Mouse (Mus musculus) lung, embryonic 16.5 days (tissue): ENCODE measurements around the gene Tor2a. TPM values are rescaled to one million over a fixed set of nuclear protein-coding genes. Genes with fewer than 3 reads are reported as not detected.

Experiments used
- ATAC-seq: fragments of 200-750 bp; cut with Nextera tagmentation; 2 replicates; pipeline ENCODE4 v1.8.0; 2017; ENCODE audit warnings: low read depth, mild to moderate bottlenecking, moderate library complexity
- H3K27ac ChIP-seq: fragments of 300-500 bp; sonication (generic); 2 replicates; pipeline ENCODE4 v1.5.1; 2014; ENCODE audit warnings: mild to moderate bottlenecking, control low read depth, low read length
- H3K27me3 ChIP-seq: fragments of 300-500 bp; sonication (generic); 2 replicates; pipeline ENCODE4 v1.6.1; 2014; ENCODE audit warnings: low read depth, low read length, mixed read lengths; ENCODE audit not compliant: control insufficient read depth, insufficient read depth
- H3K36me3 ChIP-seq: fragments of 300-500 bp; sonication (generic); 2 replicates; pipeline ENCODE4 v1.6.1; 2014; ENCODE audit warnings: low read length; ENCODE audit not compliant: control insufficient read depth, insufficient read depth
- H3K4me1 ChIP-seq: fragments of 300-500 bp; sonication (generic); replicated peaks from 2 replicates; pipeline ENCODE4 v1.6.1; 2014; ENCODE audit warnings: low read length, mixed read lengths; ENCODE audit not compliant: control insufficient read depth, insufficient read depth
- H3K4me2 ChIP-seq: fragments of 300-500 bp; sonication (generic); 2 replicates; pipeline ENCODE4 v1.6.1; 2014; ENCODE audit warnings: low read depth, low read length, control low read depth
- H3K4me3 ChIP-seq: fragments of 300-500 bp; sonication (generic); 2 replicates; pipeline ENCODE4 v1.5.1; 2014; ENCODE audit warnings: mild to moderate bottlenecking, low read length, control low read depth
- H3K9ac ChIP-seq: fragments of 300-500 bp; sonication (generic); 2 replicates; pipeline ENCODE4 v1.6.1; 2014; ENCODE audit warnings: low read length, control low read depth
- H3K9me3 ChIP-seq: fragments of 300-500 bp; sonication (generic); 2 replicates; pipeline ENCODE4 v1.6.1; 2016; ENCODE audit warnings: low read length; ENCODE audit not compliant: control insufficient read depth
- WGBS: fragments of 180-500 bp; shearing (Covaris S2); extraction: QIAGEN DNeasy Blood & Tissue Kit; methylation state at CpG from one replicate; pipeline ENCODE4 v1.1.7; 2014; 5-methylcytosine and 5-hydroxymethylcytosine counted together
- polyA plus RNA-seq: library from polyadenylated mRNA; unstranded; fragments of >200 nt; fragmentation: Nextera tagmentation; extraction: Ambion mirVana; gene quantifications from 2 replicates; pipeline ENCODE4 v1.2.1, GENCODE M21; 2015

The Tor2a gene
- polyA plus RNA-seq, 1 experiment from 2014 or later: 63.5 TPM

GRCm38 (mm10) chr2:32779131-32779530 lies 22.1 kb downstream of the Tor2a start:
- Histone ChIP-seq H3K27ac (no peak overlapping the region), H3K4me2 (no peak overlapping the region), H3K9me3 (no peaks in the 10 kb centered on the region), H3K9ac (no peak overlapping the region), H3K36me3 (no peaks in the 10 kb centered on the region), H3K27me3 (no peaks in the 10 kb centered on the region), H3K4me1 (peaks cover 11% of the 10 kb centered on the region), H3K4me3 (no peak overlapping the region)
- ATAC-seq: no peak
- 12% methylated on average over 8 of the region's 8 CpGs for WGBS

- Histone ChIP-seq H3K9me3 (no peaks in the 10 kb centered on the region), H3K4me1 (peaks cover 11% of the 10 kb centered on the region), H3K9ac (no peak overlapping the region), H3K4me3 (no peak overlapping the region), H3K27ac (no peak overlapping the region), H3K36me3 (no peaks in the 10 kb centered on the region), H3K27me3 (no peaks in the 10 kb centered on the region), H3K4me2 (no peak overlapping the region)
- no peak for ATAC-seq
- WGBS: 86% methylated on average over 6 of the region's 6 CpGs
Observed at GRCm38 (mm10) chr2:32779714-32780113, 22.7 kb downstream of the Tor2a start.

GRCm38 (mm10) chr2:32781710-32782109 lies 24.7 kb downstream of the Tor2a start:
- Histone ChIP-seq H3K9ac (no peak overlapping the region), H3K9me3 (no peaks in the 10 kb centered on the region), H3K36me3 (no peaks in the 10 kb centered on the region), H3K27ac (no peak overlapping the region), H3K4me3 (no peak overlapping the region), H3K27me3 (no peaks in the 10 kb centered on the region), H3K4me1 (no peaks in the 10 kb centered on the region), H3K4me2 (no peak overlapping the region)
- WGBS: 68% methylated on average over 6 of the region's 6 CpGs
- no peak for ATAC-seq

- H3K36me3 ChIP-seq: no peaks in the 10 kb centered on the region; the same call in 1 of the 2 replicates
- peaks cover 3% of the 10 kb centered on the region; the same call in 1 of the 2 replicates for H3K4me1 ChIP-seq
- H3K27me3 ChIP-seq: no peaks in the 10 kb centered on the region
- no peak within 1 kb of the TSS for H3K4me3 ChIP-seq
- no peaks in the 10 kb centered on the region for H3K9me3 ChIP-seq
- no peak within 1 kb of the TSS for H3K27ac ChIP-seq
- no peak for ATAC-seq
- H3K9ac ChIP-seq: no peak within 1 kb of the TSS
- H3K4me2 ChIP-seq: no peak within 1 kb of the TSS
- 41% methylated on average over 4 of the region's 4 CpGs for WGBS
Observed at GRCm38 (mm10) chr2:32784048-32784681, 27.1 kb downstream of the Tor2a start, which contains the start of gene Cfap157. Cfap157 (minus strand) TSS chr2:32784428.

DNA sequence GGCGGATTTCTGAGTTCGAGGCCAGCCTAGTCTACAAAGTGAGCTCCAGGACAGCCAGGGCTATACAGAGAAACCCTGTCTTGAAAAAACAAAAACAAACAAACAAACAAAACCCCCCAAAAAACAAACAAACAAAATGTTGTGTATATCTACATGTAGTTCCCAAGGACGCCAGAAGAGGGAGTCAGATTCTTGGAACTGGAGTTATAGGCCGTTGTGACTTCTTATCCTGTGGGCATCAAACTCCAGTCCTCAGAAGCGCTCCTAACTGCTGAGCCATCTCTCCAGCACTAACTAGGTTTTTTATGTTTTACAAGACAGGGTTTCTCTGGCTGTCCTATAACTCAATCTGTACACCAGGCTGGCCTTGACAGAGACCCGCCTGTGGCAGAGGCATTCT lies 30.1 kb downstream of the Tor2a start:
- 58% methylated on average over 6 of the region's 6 CpGs for WGBS
- ATAC-seq: no peak
- H3K9me3 ChIP-seq: no peaks in the 10 kb centered on the region
- no peak overlapping the region for H3K4me3 ChIP-seq
- no peak overlapping the region for H3K4me2 ChIP-seq
- H3K27ac ChIP-seq: no peak overlapping the region
- peaks cover 16% of the 10 kb centered on the region for H3K4me1 ChIP-seq
- no peaks in the 10 kb centered on the region for H3K27me3 ChIP-seq
- no peak overlapping the region for H3K9ac ChIP-seq
- no peaks in the 10 kb centered on the region; the same call in 1 of the 2 replicates for H3K36me3 ChIP-seq

GRCm38 (mm10) chr2:32788581-32788980 lies 31.5 kb downstream of the Tor2a start:
- H3K27ac ChIP-seq: no peak overlapping the region
- peak; percentile 29; the same call in 1 of the 2 replicates for ATAC-seq
- 37% methylated on average over 2 of the region's 2 CpGs for WGBS
- H3K4me3 ChIP-seq: no peak overlapping the region
- no peaks in the 10 kb centered on the region; the same call in 1 of the 2 replicates for H3K36me3 ChIP-seq
- H3K4me1 ChIP-seq: peaks cover 16% of the 10 kb centered on the region
- no peak overlapping the region for H3K4me2 ChIP-seq
- H3K27me3 ChIP-seq: no peaks in the 10 kb centered on the region
- H3K9me3 ChIP-seq: no peaks in the 10 kb centered on the region
- H3K9ac ChIP-seq: 0 out of 2 replicates have a peak overlapping the region, but pooled peaks have one; percentile 14

- ATAC-seq: peak; percentile 72
- H3K9ac ChIP-seq: no peak overlapping the region
- peaks cover 16% of the 10 kb centered on the region for H3K4me1 ChIP-seq
- H3K4me3 ChIP-seq: no peak overlapping the region
- H3K27me3 ChIP-seq: no peaks in the 10 kb centered on the region
- H3K27ac ChIP-seq: peak overlapping the region; percentile 21
- no peak overlapping the region for H3K4me2 ChIP-seq
- H3K9me3 ChIP-seq: no peaks in the 10 kb centered on the region
- 34% methylated on average over 6 of the region's 6 CpGs for WGBS
- H3K36me3 ChIP-seq: peaks cover 2% of the 10 kb centered on the region; the same call in 1 of the 2 replicates
Observed at GRCm38 (mm10) chr2:32791297-32791696, 34.3 kb downstream of the Tor2a start.

DNA sequence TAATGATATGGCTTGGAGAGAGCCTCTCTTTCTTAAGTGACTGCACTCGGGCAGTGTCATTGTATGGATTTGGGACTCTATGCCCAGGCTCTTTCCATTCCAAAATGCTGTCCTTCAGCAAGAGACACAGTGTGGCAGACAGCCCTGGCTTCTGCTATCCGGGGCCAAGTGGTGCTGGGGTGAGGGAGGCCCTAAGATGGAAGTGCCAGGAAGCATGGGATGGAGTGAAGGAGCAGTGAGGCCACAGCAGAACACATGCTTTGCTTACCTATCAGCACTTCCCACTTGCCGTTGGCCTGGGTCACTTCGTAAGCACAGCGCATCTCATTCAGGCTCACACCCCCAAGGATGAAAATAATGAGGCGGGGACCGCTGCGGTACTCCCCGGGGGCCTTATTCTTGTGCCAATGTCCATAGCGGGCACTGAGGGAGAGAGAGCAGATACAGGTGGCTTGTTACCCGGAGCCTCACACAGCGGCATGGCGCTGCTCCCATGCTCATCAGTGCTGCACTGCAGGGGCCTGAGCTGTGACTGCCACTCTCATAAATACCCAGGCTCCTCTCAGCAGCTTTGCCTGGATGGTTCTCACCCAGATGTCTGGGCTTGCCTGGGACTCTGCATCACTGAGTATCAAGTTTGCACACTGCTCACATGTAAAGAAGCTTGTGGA lies 38.8 kb downstream of the Tor2a start:
- Histone ChIP-seq H3K9me3 (no peaks in the 10 kb centered on the region), H3K27ac (no peak overlapping the region), H3K4me1 (peaks cover 11% of the 10 kb centered on the region), H3K4me2 (no peak overlapping the region), H3K9ac (no peak overlapping the region), H3K27me3 (no peaks in the 10 kb centered on the region), H3K4me3 (no peak overlapping the region), H3K36me3 (peaks cover 5% of the 10 kb centered on the region; the same call in 1 of the 2 replicates)
- WGBS: 86% methylated on average over 13 of the region's 13 CpGs
- no peak for ATAC-seq

- H3K4me1 ChIP-seq: no peaks in the 10 kb centered on the region
- H3K4me3 ChIP-seq: no peak overlapping the region
- H3K36me3 ChIP-seq: peaks cover 5% of the 10 kb centered on the region; the same call in 1 of the 2 replicates
- H3K4me2 ChIP-seq: no peak overlapping the region
- H3K9ac ChIP-seq: no peak overlapping the region
- no peaks in the 10 kb centered on the region for H3K27me3 ChIP-seq
- ATAC-seq: no peak
- H3K27ac ChIP-seq: no peak overlapping the region
- H3K9me3 ChIP-seq: no peaks in the 10 kb centered on the region
- 46% methylated on average over 10 of the region's 10 CpGs for WGBS
Observed at GRCm38 (mm10) chr2:32798251-32798962, 41.4 kb downstream of the Tor2a start.
